Comparison of ENCODE assay signal across 28 mouse cellular contexts in the genomic region with DNA sequence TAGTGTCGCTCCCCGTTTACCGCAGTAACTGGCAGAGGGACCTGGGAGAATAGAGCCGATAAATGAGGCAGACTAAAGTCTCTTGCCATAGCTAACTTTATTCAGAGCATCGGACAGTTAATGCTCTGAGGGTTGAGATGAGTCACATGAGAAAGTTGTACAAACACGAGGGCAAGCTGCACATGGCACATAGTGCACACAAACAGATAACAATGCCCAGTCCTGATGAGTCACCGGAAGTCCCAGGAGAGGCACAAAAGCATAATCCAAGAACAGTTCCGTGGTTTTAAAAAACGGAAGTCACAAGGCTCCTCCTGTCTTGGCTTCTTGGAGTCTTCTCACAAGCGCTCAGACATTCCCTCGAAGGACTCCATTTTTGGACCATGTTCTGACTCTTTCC. TPM values are rescaled to one million over a fixed set of nuclear protein-coding genes. Genes with fewer than 3 reads are reported as not detected.
DNase-seq lines count a peak whose midpoint lies in the region; TF ChIP-seq lines count a peak whose summit lies in the region.
"Had no signal": no experiment of that assay in that cellular context is flagged by ENCODE, and none has a peak within 500 bp of the region (broad histone marks: within the 10 kb centered on the region; RNA-seq: fewer than 3 reads in every experiment).

No protein-coding gene starts in this region.

- H3K4me3 ChIP-seq in myocyte = no peak overlapping the region
- H3K4me3 ChIP-seq: hindbrain, embryonic 15.5 days; liver, embryonic 15.5 days; megakaryocyte, embryonic 14.5 days; midbrain, embryonic 13.5 days had no signal

- no peaks in the 10 kb centered on the region for H3K79me2 ChIP-seq in myocyte (ENCODE audit: control insufficient read depth, insufficient read depth)

- H3K36me3 ChIP-seq in myocyte (ENCODE audit: control insufficient read depth, insufficient read depth) = no peaks in the 10 kb centered on the region
- H3K36me3 ChIP-seq: G1E; hindbrain, embryonic 15.5 days; liver, embryonic 15.5 days; midbrain, embryonic 13.5 days had no signal

- no peak overlapping the region for H3ac ChIP-seq in myocyte (ENCODE audit: control insufficient read depth, insufficient read length)

- DNase-seq in heart, adult 11 months = peak; percentile 56
- DNase-seq in heart, postnatal 4 days = no peak
- DNase-seq in MEL-GATA-1-ER (ENCODE audit: extremely low read depth, low read depth) = peak; percentile 39
- peak; percentile 36 for DNase-seq in R1 (ENCODE audit: low read depth, low spot score)
- no peak for DNase-seq in cerebellum, adult 18-20 months
- DNase-seq in right cerebral cortex, postnatal 4 days = no peak
- DNase-seq in yolk sac, embryonic 10.5 days (ENCODE audit: low spot score) = no peak
- DNase-seq: adrenal gland, adult 2 months; adrenal gland, postnatal 36 days; cerebellum, adult 8-10 months; cerebellum, postnatal 25 days; gastrocnemius, postnatal 14 days; heart, adult 18-20 months; heart, postnatal 36 days; kidney, adult 2 months; kidney, postnatal 4 days; layer of hippocampus, postnatal 36 days; liver; lung, embryonic 14.5 days; lung, postnatal 36 days; thymus, postnatal 14 days had no signal

- TF ChIP-seq POLR2A in myocyte (IDR thresholded peaks at IDR 0.05; ENCODE audit: insufficient read length, low read depth) = no peak

- H3K4me2 ChIP-seq in myocyte (ENCODE audit: low read depth) = peak overlapping the region; percentile 22
- H3K4me2 ChIP-seq: heart, embryonic 11.5 days; hindbrain, embryonic 15.5 days; liver, embryonic 15.5 days; lung, embryonic 14.5 days; midbrain, embryonic 13.5 days had no signal

- no peaks in the 10 kb centered on the region for H3K27me3 ChIP-seq in myocyte (ENCODE audit: control insufficient read depth, insufficient read depth, insufficient read length)
- H3K27me3 ChIP-seq: hindbrain, embryonic 15.5 days; liver, embryonic 15.5 days; megakaryocyte, embryonic 14.5 days; midbrain, embryonic 13.5 days had no signal

TF ChIP-seq in myocyte, 11 proteins besides CTCF, POLR2A, EP300 and RAD21:
- TF ChIP-seq REST (IDR thresholded peaks at IDR 0.05; ENCODE audit: insufficient read depth, insufficient read length) (no peak), E2F4 (IDR thresholded peaks at IDR 0.05; ENCODE audit: insufficient read depth) (no peak), MYOG (IDR thresholded peaks at IDR 0.05; ENCODE audit: control insufficient read depth in 1 of 3, insufficient read depth in 1 of 3, insufficient read length in 2 of 3, low read depth in 2 of 3) (no peak), USF1 (IDR thresholded peaks at IDR 0.05; ENCODE audit: low read depth) (peak; percentile 36), MAX (IDR thresholded peaks at IDR 0.05; ENCODE audit: low read depth) (peak; percentile 80), CEBPB (IDR thresholded peaks at IDR 0.05; ENCODE audit: insufficient read depth, poor library complexity, severe bottlenecking) (no peak)

RNA-seq across cellular contexts. Expression of a gene that starts 46.5 kb away (rescaled TPM):
- total RNA-seq in heart, postnatal 4 days (2021) = 10 to 100 TPM; 25.5 to 27.4 TPM
- polyA plus RNA-seq in myocyte (2012; fragmentation: generic; extraction: Trizol) = 25.9 TPM

Comparison
In these comparisons a context has a peak if more than half of its experiments do, and no peak if none do; other contexts are left out.
1. DNase-seq: peak in heart, adult 11 months (single experiment), MEL-GATA-1-ER (single experiment) and R1 (single experiment); none in heart, postnatal 4 days (single experiment), cerebellum, adult 18-20 months (0 of 2), right cerebral cortex, postnatal 4 days (single experiment) and yolk sac, embryonic 10.5 days (single experiment).